Comparison of ENCODE assay signal across 12 mouse cellular contexts in genomic region chr5:37857763-37858545, GRCm38 (mm10). TPM values are rescaled to one million over a fixed set of nuclear protein-coding genes. Genes with fewer than 3 reads are reported as not detected.
DNase-seq lines count a peak whose midpoint lies in the region; ATAC-seq lines count a peak whose summit lies in the region.
"Had no signal": no experiment of that assay in that cellular context is flagged by ENCODE, and none has a peak within 500 bp of the region (broad histone marks: within the 10 kb centered on the region; RNA-seq: fewer than 3 reads in every experiment).

No protein-coding gene starts in this region.

- ATAC-seq in midbrain, embryonic 14.5 days (ENCODE audit: low FRiP score, low TSS enrichment): no peak
- ATAC-seq: lung, postnatal 0 days had no signal

- no peak overlapping the region for H3K27ac ChIP-seq in midbrain, embryonic 14.5 days (replicated peaks; ENCODE audit: low read depth, low read length)
- H3K27ac ChIP-seq in midbrain, embryonic 10.5 days (replicated peaks): no peak overlapping the region
- H3K27ac ChIP-seq: embryonic facial prominence, embryonic 12.5 days; heart, embryonic 13.5 days had no signal

- H3K27me3 ChIP-seq in midbrain, embryonic 14.5 days (ENCODE audit: control insufficient read depth, insufficient read depth, low read length): 0 out of 2 replicates have a peak, but pooled peaks cover 3% of the 10 kb centered on the region
- H3K27me3 ChIP-seq in midbrain, embryonic 10.5 days (ENCODE audit: low read depth, poor library complexity, severe bottlenecking): peaks cover 78% of the 10 kb centered on the region

- no peak overlapping the region for H3K4me2 ChIP-seq in midbrain, embryonic 14.5 days (ENCODE audit: low read length)
- H3K4me2 ChIP-seq: embryonic facial prominence, embryonic 12.5 days; heart, embryonic 13.5 days had no signal

- 32% methylated on average over 14 of the region's 14 CpGs for WGBS in midbrain, embryonic 14.5 days
- 50% methylated on average over 14 of the region's 14 CpGs for WGBS in midbrain, embryonic 10.5 days

- 0 out of 2 replicates have a peak, but pooled peaks cover 7% of the 10 kb centered on the region for H3K4me1 ChIP-seq in midbrain, embryonic 14.5 days (ENCODE audit: control insufficient read depth, insufficient read depth, low read length)
- H3K4me1 ChIP-seq in midbrain, embryonic 10.5 days: peaks cover 22% of the 10 kb centered on the region
- H3K4me1 ChIP-seq: embryonic facial prominence, embryonic 12.5 days; heart, embryonic 13.5 days had no signal

- no peak overlapping the region for H3K4me3 ChIP-seq in midbrain, embryonic 14.5 days (replicated peaks; ENCODE audit: low read depth, low read length)
- no peak overlapping the region for H3K4me3 ChIP-seq in midbrain, embryonic 10.5 days
- H3K4me3 ChIP-seq: embryonic facial prominence, embryonic 12.5 days; heart, embryonic 13.5 days had no signal

- no peaks in the 10 kb centered on the region for H3K36me3 ChIP-seq in midbrain, embryonic 14.5 days (ENCODE audit: control insufficient read depth, insufficient read depth, low read length)
- no peaks in the 10 kb centered on the region for H3K36me3 ChIP-seq in midbrain, embryonic 10.5 days
- H3K36me3 ChIP-seq: embryonic facial prominence, embryonic 12.5 days; heart, embryonic 13.5 days had no signal

- no peak overlapping the region for H3K9ac ChIP-seq in midbrain, embryonic 14.5 days (replicated peaks; ENCODE audit: low read length)
- H3K9ac ChIP-seq: embryonic facial prominence, embryonic 12.5 days; heart, embryonic 13.5 days had no signal

- intact Hi-C loops in left cerebral cortex, postnatal 4 days (cut with DNase I): no loop called here

- H3K9me3 ChIP-seq in midbrain, embryonic 14.5 days (ENCODE audit: control insufficient read depth, low read length): no peaks in the 10 kb centered on the region
- H3K9me3 ChIP-seq in midbrain, embryonic 10.5 days (replicated peaks): peaks cover 4% of the 10 kb centered on the region; the same call in 1 of the 2 replicates
- H3K9me3 ChIP-seq: embryonic facial prominence, embryonic 12.5 days had no signal

- peak; percentile 61 for DNase-seq in midbrain, embryonic 14.5 days
- DNase-seq in midbrain, embryonic 10.5 days (ENCODE audit: low spot score): no peak
- peak; percentile 35 for DNase-seq in hindlimb bud, embryonic 11.5 days (ENCODE audit: extremely low spot score, low read depth, low spot score)
- DNase-seq in left cerebral cortex, postnatal 4 days: peak; percentile 87
- DNase-seq in right cerebral cortex, postnatal 4 days: peak; percentile 44
- DNase-seq in adipocyte (ENCODE audit: low spot score): no peak
- no peak for DNase-seq in urinary bladder, postnatal 14 days (ENCODE audit: low spot score)
- DNase-seq: thymus, postnatal 36 days had no signal

RNA-seq across cellular contexts. Expression of gene Msx1, which starts 33.6 kb away (rescaled TPM):
- 5.9 and 13.3 TPM in 2 replicates for polyA plus RNA-seq in midbrain, embryonic 14.5 days (2014; fragmentation: Nextera tagmentation; extraction: Ambion mirVana)
- 150 and 155 TPM in 2 replicates for polyA plus RNA-seq in midbrain, embryonic 10.5 days (2016; fragmentation: Nextera tagmentation; extraction: Ambion mirVana)
- 1 to 10 TPM; 3.5 to 4.4 TPM for total RNA-seq in left cerebral cortex, postnatal 4 days (2021)
- total RNA-seq: MEL had no signal

Comparison
In these comparisons a context has a peak if more than half of its experiments do, and no peak if none do; other contexts are left out.
1. DNase-seq: peak in midbrain, embryonic 14.5 days (single experiment), hindlimb bud, embryonic 11.5 days (single experiment), left cerebral cortex, postnatal 4 days (single experiment) and right cerebral cortex, postnatal 4 days (single experiment); none in midbrain, embryonic 10.5 days (single experiment), adipocyte (single experiment) and urinary bladder, postnatal 14 days (single experiment).
2. RNA of gene Msx1, which starts 33.6 kb away (polyA plus RNA-seq): 150 to 155 TPM in midbrain, embryonic 10.5 days; 5.9 to 13.3 TPM in midbrain, embryonic 14.5 days; every median in the first group is over 10 times any median in the second.